Mouse (Mus musculus) intestine, postnatal 0 days (tissue): ENCODE data around the gene Prelid1. TPM values are rescaled to one million over a fixed set of nuclear protein-coding genes. Genes with fewer than 3 reads are reported as not detected.

Experiments
- ATAC-seq: fragments of 200-750 bp; cut with Nextera tagmentation; 2 replicates; pipeline ENCODE4 v1.8.0; 2017; ENCODE audit warnings: mild to moderate bottlenecking, moderate TSS enrichment, moderate library complexity
- H3K27ac ChIP-seq: fragments of 300-500 bp; sonication (generic); 2 replicates; pipeline ENCODE4 v1.5.1; 2014; ENCODE audit warnings: mild to moderate bottlenecking, low read depth, low read length, moderate library complexity
- H3K27me3 ChIP-seq: fragments of 300-500 bp; sonication (generic); replicated peaks from 2 replicates; pipeline ENCODE4 v1.6.1; 2014; ENCODE audit warnings: low read length, mixed read lengths; ENCODE audit not compliant: control insufficient read depth, insufficient read depth
- H3K36me3 ChIP-seq: fragments of 300-500 bp; sonication (generic); 2 replicates; pipeline ENCODE4 v1.6.1; 2014; ENCODE audit warnings: mild to moderate bottlenecking, moderate library complexity; ENCODE audit not compliant: control insufficient read depth, insufficient read depth
- H3K4me1 ChIP-seq: fragments of 300-500 bp; sonication (generic); replicated peaks from 2 replicates; pipeline ENCODE4 v1.6.1; 2014; ENCODE audit warnings: antibody characterized with exemption, low read length, mixed read lengths; ENCODE audit not compliant: control insufficient read depth, insufficient read depth
- H3K4me2 ChIP-seq: fragments of 300-500 bp; sonication (generic); replicated peaks from 2 replicates; pipeline ENCODE4 v1.6.1; 2014; ENCODE audit warnings: low read depth, mild to moderate bottlenecking, moderate library complexity
- H3K4me3 ChIP-seq: fragments of 300-500 bp; sonication (generic); 2 replicates; pipeline ENCODE4 v1.5.1; 2014; ENCODE audit warnings: low read depth, low read length
- H3K9ac ChIP-seq: fragments of 300-500 bp; sonication (generic); 2 replicates; pipeline ENCODE4 v1.6.1; 2014; ENCODE audit warnings: mild to moderate bottlenecking, low read depth, low read length
- H3K9me3 ChIP-seq: fragments of 300-500 bp; sonication (generic); 2 replicates; pipeline ENCODE4 v1.6.1; 2016; ENCODE audit warnings: mixed run types; ENCODE audit not compliant: control insufficient read depth
- CTCF ChIP-seq: sonication (generic); IDR thresholded peaks from 2 replicates; pipeline ENCODE4 v1.5.1; 2016; ENCODE audit warnings: low read depth, mild to moderate bottlenecking, control low read depth, antibody characterized with exemption, moderate library complexity
- WGBS: fragments of 180-500 bp; shearing (Covaris S2); extraction: QIAGEN DNeasy Blood & Tissue Kit; methylation state at CpG from one replicate; pipeline ENCODE4 v1.1.7; 2014; 5-methylcytosine and 5-hydroxymethylcytosine counted together
- polyA plus RNA-seq: library from polyadenylated mRNA; unstranded; fragments of >200 nt; fragmentation: Nextera tagmentation; extraction: Ambion mirVana; gene quantifications from 2 replicates; pipeline ENCODE4 v1.2.1, GENCODE M21; 2015

Gene Prelid1
- polyA plus RNA-seq, 1 experiment from 2014 or later: 567 TPM

DNA sequence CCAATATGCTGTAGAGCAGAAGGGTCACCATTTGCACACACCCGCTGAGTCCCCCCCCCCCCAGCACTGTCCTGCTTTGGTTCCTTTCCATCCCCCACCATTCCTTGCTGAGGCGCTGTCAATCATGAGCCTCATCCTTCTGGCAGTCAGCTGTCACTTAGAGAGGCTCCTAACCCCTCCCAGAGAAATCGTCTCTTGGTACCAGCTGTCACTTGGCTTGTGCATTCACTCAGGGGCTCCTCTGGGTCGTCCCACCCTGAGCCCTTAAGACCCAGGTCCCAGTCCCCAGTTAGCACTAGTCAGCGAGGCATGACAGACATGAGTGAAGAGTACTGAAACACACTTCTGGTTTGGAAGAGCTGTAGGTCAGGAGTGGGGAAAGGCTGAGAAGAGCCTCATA lies 51.4 kb downstream of the Prelid1 start:
- WGBS: 69% methylated on average over 4 of the region's 5 CpGs
- Histone ChIP-seq H3K27me3 (no peaks in the 10 kb centered on the region), H3K4me2 (no peak overlapping the region), H3K27ac (no peak overlapping the region), H3K4me3 (no peak overlapping the region), H3K4me1 (peaks cover 10% of the 10 kb centered on the region; the same call in 1 of the 2 replicates), H3K9me3 (no peaks in the 10 kb centered on the region), H3K36me3 (no peaks in the 10 kb centered on the region), H3K9ac (no peak overlapping the region)
- no peak for TF ChIP-seq CTCF
- no peak for ATAC-seq

DNA sequence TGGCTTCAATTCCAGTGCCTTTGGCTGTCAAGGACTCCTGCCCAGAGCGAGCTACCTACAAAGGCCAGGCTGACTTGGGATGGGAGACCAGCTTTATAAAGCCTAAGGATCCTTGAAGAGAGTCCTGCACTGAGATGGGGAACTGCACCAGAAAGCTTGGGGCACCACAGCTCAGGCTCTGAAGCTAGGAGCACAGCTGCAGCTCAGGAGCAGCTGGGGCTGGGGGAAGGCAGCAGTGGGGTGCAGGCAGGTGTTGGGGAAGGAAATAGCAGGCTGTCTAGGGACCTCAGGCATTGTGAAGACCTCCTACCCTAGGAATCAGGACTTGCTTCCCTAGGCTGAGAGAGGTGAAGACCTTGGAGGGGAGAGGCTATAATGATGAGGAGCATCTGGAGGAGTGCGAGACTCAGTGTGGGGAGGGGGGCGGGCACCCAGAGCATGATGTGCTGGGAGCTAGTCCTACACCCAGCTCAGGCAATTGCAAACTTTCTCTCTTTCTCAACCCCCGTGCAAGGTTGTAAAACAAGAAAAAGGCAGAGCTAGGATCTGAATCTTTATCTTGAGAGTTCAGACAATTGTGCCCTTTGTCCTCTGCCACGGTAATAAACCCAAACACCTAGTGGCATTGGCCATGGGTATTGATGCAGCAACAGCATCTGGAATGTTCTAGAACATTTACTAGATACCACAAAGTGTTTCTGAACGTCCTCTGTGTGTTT lies 54.1 kb downstream of the Prelid1 start:
- WGBS: 36% methylated on average over 6 of the region's 6 CpGs

More for the DNA sequence above, 54.1 kb downstream of the Prelid1 start:
- Histone ChIP-seq H3K9me3 (no peaks in the 10 kb centered on the region), H3K4me1 (peaks cover 10% of the 10 kb centered on the region; the same call in 1 of the 2 replicates), H3K9ac (no peak overlapping the region), H3K27me3 (peaks cover 12% of the 10 kb centered on the region; the same call in 1 of the 2 replicates), H3K36me3 (no peaks in the 10 kb centered on the region), H3K4me2 (no peak overlapping the region), H3K27ac (no peak overlapping the region), H3K4me3 (no peak overlapping the region)
- peak; percentile 69 for ATAC-seq
- TF ChIP-seq CTCF: no peak

Other genes with a start within 250 kb of the Prelid1 start
- 14.1 and 15.9 TPM in 2 replicates for gene Uimc1, start 220.2 kb upstream of the Prelid1 start, polyA plus RNA-seq
- gene Zfp346, start 215.2 kb upstream of the Prelid1 start, polyA plus RNA-seq: 5.5 and 6.2 TPM in 2 replicates
- not detected in 2 replicates for gene Gm17617, start 187.0 kb upstream of the Prelid1 start, polyA plus RNA-seq
- gene Fgfr4, start 167.9 kb upstream of the Prelid1 start, polyA plus RNA-seq: 3.8 and 4.0 TPM in 2 replicates
- 37.4 and 38.0 TPM in 2 replicates for gene Nsd1, start 110.7 kb upstream of the Prelid1 start, polyA plus RNA-seq
- 142 and 156 TPM in 2 replicates for gene Rab24, start 1.4 kb downstream of the Prelid1 start, polyA plus RNA-seq
- gene Mxd3, start 9.3 kb downstream of the Prelid1 start, polyA plus RNA-seq: 7.8 and 8.5 TPM in 2 replicates
- 85.3 and 93.0 TPM in 2 replicates for gene Lman2, start 42.3 kb downstream of the Prelid1 start, polyA plus RNA-seq
- 1.2 and 1.3 TPM in 2 replicates for gene Rgs14, start 49.2 kb downstream of the Prelid1 start, polyA plus RNA-seq
- 0.04 and 0.16 TPM in 2 replicates for gene Slc34a1, start 77.7 kb downstream of the Prelid1 start, polyA plus RNA-seq
- gene Pfn3, start 94.7 kb downstream of the Prelid1 start, polyA plus RNA-seq: not detected in 2 replicates
- gene F12, start 106.3 kb downstream of the Prelid1 start, polyA plus RNA-seq: 1.2 and 2.3 TPM in 2 replicates
- gene Grk6, start 124.6 kb downstream of the Prelid1 start, polyA plus RNA-seq: 10.5 and 11.4 TPM in 2 replicates
- 0.14 and 0.27 TPM in 2 replicates for gene Prr7, start 143.8 kb downstream of the Prelid1 start, polyA plus RNA-seq
- 31.3 and 34.8 TPM in 2 replicates for gene Dbn1, start 167.6 kb downstream of the Prelid1 start, polyA plus RNA-seq
- 131 and 142 TPM in 2 replicates for gene Pdlim7, start 193.2 kb downstream of the Prelid1 start, polyA plus RNA-seq
- gene Dok3, start 208.8 kb downstream of the Prelid1 start, polyA plus RNA-seq: 1.5 and 1.6 TPM in 2 replicates
- 23.2 and 25.8 TPM in 2 replicates for gene Ddx41, start 216.2 kb downstream of the Prelid1 start, polyA plus RNA-seq